Mouse (Mus musculus): ENCODE measurements at regions not wholly inside any gene's neighbourhood (a gene's known extent, or its start where the extent isn't known, plus 50 kb on each side); places are given as distances from the start of the nearest gene placed in this dataset.

- Histone ChIP-seq H3K27me3 (replicated peaks) (no peaks in the 10 kb centered on the region), H3K27ac (ENCODE audit: poor library complexity, severe bottlenecking) (peak overlapping the region; percentile 43; the same call in 1 of the 2 replicates), H3K9me3 (replicated peaks) (no peaks in the 10 kb centered on the region), H3K4me1 (replicated peaks) (no peaks in the 10 kb centered on the region; the same call in 1 of the 2 replicates), H3K36me3 (no peaks in the 10 kb centered on the region), H3K4me2 (no peak overlapping the region), H3K9ac (no peak overlapping the region), H3K4me3 (no peak overlapping the region)
- 59% methylated on average over 5 of the region's 5 CpGs for WGBS
- ATAC-seq (ENCODE audit: insufficient number of reproducible peaks, low FRiP score): no peak
Measured at GRCm38 (mm10) chr10:120665670-120666069, 189.4 kb upstream of the Hmga2 start.

GRCm38 (mm10) chr10:120664419-120664818, 188.2 kb upstream of the Hmga2 start:
- 77% methylated on average over 5 of the region's 5 CpGs for WGBS
- H3K36me3 ChIP-seq: no peaks in the 10 kb centered on the region
- no peak overlapping the region for H3K9ac ChIP-seq
- no peaks in the 10 kb centered on the region for H3K9me3 ChIP-seq (replicated peaks)
- H3K4me2 ChIP-seq: no peak overlapping the region
- no peak overlapping the region for H3K4me3 ChIP-seq
- H3K4me1 ChIP-seq (replicated peaks): no peaks in the 10 kb centered on the region; the same call in 1 of the 2 replicates
- H3K27ac ChIP-seq (ENCODE audit: poor library complexity, severe bottlenecking): no peak overlapping the region
- no peak for ATAC-seq (ENCODE audit: insufficient number of reproducible peaks, low FRiP score)
- H3K27me3 ChIP-seq (replicated peaks): no peaks in the 10 kb centered on the region

DNA sequence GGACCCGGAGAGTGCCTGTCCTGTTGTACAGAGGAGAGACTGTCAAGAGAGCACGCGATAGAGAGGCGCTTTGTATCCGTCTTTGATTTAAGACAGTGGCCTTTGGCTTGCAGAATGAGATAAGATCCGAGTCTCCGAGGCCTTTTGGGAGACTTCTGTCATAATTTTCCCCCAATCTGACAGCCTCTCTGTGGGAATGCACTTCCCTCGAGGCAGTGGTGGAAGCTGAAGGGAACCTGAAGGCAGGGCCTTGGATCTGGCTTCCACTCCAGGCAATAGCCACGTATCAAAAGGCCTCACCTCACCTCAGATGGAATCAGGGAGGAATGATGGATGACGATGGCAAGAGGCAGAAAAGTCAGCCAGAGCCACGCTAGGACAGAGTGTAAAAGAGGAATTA, 187.1 kb upstream of the Hmga2 start:
- Histone ChIP-seq H3K4me3 (no peak overlapping the region), H3K27me3 (replicated peaks) (no peaks in the 10 kb centered on the region), H3K36me3 (no peaks in the 10 kb centered on the region), H3K4me1 (replicated peaks) (no peaks in the 10 kb centered on the region; the same call in 1 of the 2 replicates), H3K9me3 (replicated peaks) (no peaks in the 10 kb centered on the region), H3K4me2 (no peak overlapping the region), H3K27ac (ENCODE audit: poor library complexity, severe bottlenecking) (no peak overlapping the region), H3K9ac (no peak overlapping the region)
- WGBS: 46% methylated on average over 11 of the region's 11 CpGs
- no peak for ATAC-seq (ENCODE audit: insufficient number of reproducible peaks, low FRiP score)

DNA sequence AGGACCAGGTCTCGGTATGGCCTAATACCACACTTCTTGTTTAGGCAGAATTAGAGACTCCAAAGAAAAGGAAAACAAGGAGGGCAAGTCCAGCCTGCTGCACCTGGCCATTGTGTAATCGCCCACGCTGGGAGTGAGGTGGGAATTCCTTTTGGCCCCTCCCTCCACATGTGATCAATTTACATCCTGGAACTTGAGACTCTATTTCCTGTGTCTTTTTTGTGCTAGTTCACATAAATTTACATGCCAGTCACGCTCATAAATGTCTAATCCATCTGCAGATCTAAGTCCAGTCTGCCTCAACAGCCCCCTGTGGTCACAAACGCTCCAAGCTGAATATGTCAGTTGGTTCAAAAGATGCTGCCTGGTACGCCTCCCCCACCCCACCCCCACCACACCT, 184.2 kb upstream of the Hmga2 start:
- H3K4me3 ChIP-seq: no peak overlapping the region
- no peak overlapping the region for H3K27ac ChIP-seq (ENCODE audit: poor library complexity, severe bottlenecking)

DNA sequence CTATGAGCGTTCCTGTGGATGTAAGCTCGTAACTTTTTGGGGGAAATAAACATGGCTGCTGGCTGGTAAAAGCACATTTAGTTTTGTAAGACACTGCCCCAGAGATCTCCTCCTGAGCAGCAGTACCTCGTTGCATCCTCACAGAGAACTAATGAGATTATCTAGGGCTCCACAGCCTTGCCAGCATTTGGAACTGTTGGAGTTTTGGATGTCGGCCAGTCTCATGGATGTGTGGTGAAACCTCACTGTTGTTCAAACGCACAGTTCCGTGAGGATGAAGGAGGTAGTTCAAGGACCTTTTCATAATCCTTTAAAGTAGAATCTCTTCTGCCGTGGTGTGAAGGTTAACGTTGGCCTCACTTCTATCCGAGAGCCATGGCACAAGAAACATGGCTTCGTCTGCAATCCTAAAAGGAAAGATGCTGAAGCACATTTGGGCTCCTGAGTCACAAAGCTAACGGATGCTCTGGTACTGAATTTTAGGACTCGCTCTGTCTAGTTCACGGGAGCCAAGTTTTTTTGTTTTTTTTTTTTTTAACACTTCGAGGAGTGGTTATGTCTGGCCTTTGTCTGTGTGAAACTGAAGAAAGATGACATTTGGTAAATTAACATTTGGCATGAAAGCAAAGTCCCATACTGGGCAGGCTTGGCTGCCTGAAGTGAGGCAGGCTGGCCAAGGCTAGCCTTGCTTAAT, 179.1 kb upstream of the Hmga2 start:
- WGBS: 68% methylated on average over 14 of the region's 14 CpGs
- H3K4me2 ChIP-seq: no peak overlapping the region
- no peak overlapping the region for H3K4me3 ChIP-seq
- H3K9ac ChIP-seq: 0 out of 2 replicates have a peak overlapping the region, but pooled peaks have one; percentile 7
- H3K36me3 ChIP-seq: no peaks in the 10 kb centered on the region
- no peaks in the 10 kb centered on the region; the same call in 1 of the 2 replicates for H3K4me1 ChIP-seq (replicated peaks)
- no peak for ATAC-seq (ENCODE audit: insufficient number of reproducible peaks, low FRiP score)
- no peaks in the 10 kb centered on the region for H3K27me3 ChIP-seq (replicated peaks)
- H3K27ac ChIP-seq (ENCODE audit: poor library complexity, severe bottlenecking): no peak overlapping the region
- H3K9me3 ChIP-seq (replicated peaks): 0 out of 2 replicates have a peak, but pooled peaks cover 1% of the 10 kb centered on the region

More for the DNA sequence above, 184.2 kb upstream of the Hmga2 start:
- no peaks in the 10 kb centered on the region; the same call in 1 of the 2 replicates for H3K4me1 ChIP-seq (replicated peaks)
- H3K9me3 ChIP-seq (replicated peaks): no peaks in the 10 kb centered on the region
- no peak overlapping the region for H3K4me2 ChIP-seq
- no peak for ATAC-seq (ENCODE audit: insufficient number of reproducible peaks, low FRiP score)
- no peaks in the 10 kb centered on the region for H3K36me3 ChIP-seq
- no peaks in the 10 kb centered on the region for H3K27me3 ChIP-seq (replicated peaks)
- no peak overlapping the region for H3K9ac ChIP-seq
- 69% methylated on average over 6 of the region's 6 CpGs for WGBS

GRCm38 (mm10) chr10:120652525-120653215, 176.4 kb upstream of the Hmga2 start:
- no peak overlapping the region for H3K27ac ChIP-seq (ENCODE audit: poor library complexity, severe bottlenecking)

DNA sequence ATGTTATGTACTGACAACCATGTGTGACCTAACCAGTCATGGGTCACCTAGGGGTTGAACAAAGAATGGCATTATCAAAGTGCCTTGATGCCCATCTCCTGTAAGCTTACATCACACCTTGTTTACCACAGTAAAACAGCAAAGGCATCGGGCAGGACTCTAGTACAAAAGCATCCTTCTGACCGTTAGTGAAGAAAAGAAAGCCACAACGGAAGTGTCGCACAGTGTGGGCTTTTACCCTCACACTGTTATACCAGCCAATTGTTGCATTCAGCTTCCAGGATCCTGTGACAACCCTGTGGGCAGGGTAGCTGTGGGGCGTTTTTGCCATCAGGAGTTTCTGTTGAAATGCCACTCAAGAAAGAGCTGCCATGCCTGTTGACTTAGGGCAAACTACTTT, 175.6 kb upstream of the Hmga2 start:
- ATAC-seq (ENCODE audit: insufficient number of reproducible peaks, low FRiP score): no peak
- no peak overlapping the region for H3K4me2 ChIP-seq
- no peak overlapping the region for H3K4me3 ChIP-seq
- H3K9ac ChIP-seq: no peak overlapping the region
- H3K27ac ChIP-seq (ENCODE audit: poor library complexity, severe bottlenecking): no peak overlapping the region
- H3K36me3 ChIP-seq: no peaks in the 10 kb centered on the region
- 0 out of 2 replicates have a peak, but pooled peaks cover 5% of the 10 kb centered on the region for H3K9me3 ChIP-seq (replicated peaks)
- peaks cover 13% of the 10 kb centered on the region for H3K4me1 ChIP-seq (replicated peaks)
- WGBS: 82% methylated on average over 5 of the region's 5 CpGs
- H3K27me3 ChIP-seq (replicated peaks): no peaks in the 10 kb centered on the region

More at GRCm38 (mm10) chr10:120652525-120653215, 176.4 kb upstream of the Hmga2 start:
- no peak overlapping the region for H3K4me2 ChIP-seq
- 0 out of 2 replicates have a peak, but pooled peaks cover 5% of the 10 kb centered on the region for H3K9me3 ChIP-seq (replicated peaks)
- 73% methylated on average over 6 of the region's 6 CpGs for whole genome bisulfite sequencing
- H3K9ac ChIP-seq: no peak overlapping the region
- H3K36me3 ChIP-seq: no peaks in the 10 kb centered on the region
- H3K4me3 ChIP-seq: no peak overlapping the region
- H3K27me3 ChIP-seq (replicated peaks): no peaks in the 10 kb centered on the region
- no peak for ATAC-seq (ENCODE audit: insufficient number of reproducible peaks, low FRiP score)
- peaks cover 5% of the 10 kb centered on the region for H3K4me1 ChIP-seq (replicated peaks)

GRCm38 (mm10) chr10:120650336-120650735, 174.1 kb upstream of the Hmga2 start:
- WGBS: 89% methylated on average over 9 of the region's 9 CpGs
- ATAC-seq (ENCODE audit: insufficient number of reproducible peaks, low FRiP score): no peak
- H3K4me3 ChIP-seq: no peak overlapping the region
- H3K9ac ChIP-seq: no peak overlapping the region
- H3K4me1 ChIP-seq (replicated peaks): peaks cover 17% of the 10 kb centered on the region
- no peak overlapping the region for H3K27ac ChIP-seq (ENCODE audit: poor library complexity, severe bottlenecking)
- no peaks in the 10 kb centered on the region for H3K36me3 ChIP-seq
- H3K27me3 ChIP-seq (replicated peaks): no peaks in the 10 kb centered on the region
- H3K9me3 ChIP-seq (replicated peaks): 0 out of 2 replicates have a peak, but pooled peaks cover 5% of the 10 kb centered on the region
- H3K4me2 ChIP-seq: no peak overlapping the region

DNA sequence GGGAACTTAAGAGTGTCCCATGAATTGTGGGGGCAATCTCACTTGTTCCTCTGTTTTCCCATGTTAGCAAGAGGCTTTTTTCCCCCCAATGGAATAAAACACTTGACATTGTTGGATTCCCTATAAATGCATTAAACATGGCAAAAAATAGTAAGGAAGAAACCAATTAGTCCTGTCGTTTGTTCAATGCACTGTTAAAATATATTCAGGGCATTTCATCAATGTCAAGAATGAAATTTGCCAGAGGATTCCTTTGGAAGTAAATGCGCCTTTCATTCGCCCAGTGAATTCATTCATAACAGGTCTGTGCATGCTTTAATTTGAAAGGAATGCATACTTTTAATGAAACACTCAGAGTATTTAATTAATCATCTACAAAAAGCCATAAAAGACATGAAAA, 172.5 kb upstream of the Hmga2 start:
- WGBS: 67% methylated on average over 3 of the region's 3 CpGs
- H3K4me2 ChIP-seq: no peak overlapping the region
- H3K36me3 ChIP-seq: no peaks in the 10 kb centered on the region
- H3K4me1 ChIP-seq (replicated peaks): peaks cover 17% of the 10 kb centered on the region; the same call in 1 of the 2 replicates
- ATAC-seq (ENCODE audit: insufficient number of reproducible peaks, low FRiP score): no peak
- H3K9me3 ChIP-seq (replicated peaks): 0 out of 2 replicates have a peak, but pooled peaks cover 5% of the 10 kb centered on the region
- no peak overlapping the region for H3K9ac ChIP-seq
- H3K27ac ChIP-seq (ENCODE audit: poor library complexity, severe bottlenecking): no peak overlapping the region
- no peaks in the 10 kb centered on the region for H3K27me3 ChIP-seq (replicated peaks)
- H3K4me3 ChIP-seq: no peak overlapping the region

DNA sequence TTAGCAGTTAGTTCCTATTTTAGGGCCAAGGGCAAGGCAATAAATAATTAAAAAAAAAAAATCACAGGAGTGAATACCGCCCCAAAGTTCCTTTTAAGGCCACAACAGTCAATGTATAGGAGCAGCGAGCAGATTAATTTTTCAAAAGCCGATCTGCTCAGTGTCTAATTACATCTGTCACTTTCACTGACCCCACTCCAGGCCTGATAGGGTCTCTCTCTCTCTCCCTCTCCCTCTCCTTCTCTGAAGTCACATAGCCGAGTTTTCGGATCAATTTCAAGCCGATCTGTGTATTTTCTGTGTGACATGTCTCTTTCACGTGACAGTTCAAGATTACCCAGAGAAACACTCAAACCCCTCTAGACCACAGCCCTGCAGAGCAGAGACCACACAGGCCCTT, 171.8 kb upstream of the Hmga2 start:
- no peak overlapping the region for H3K9ac ChIP-seq
- H3K4me1 ChIP-seq (replicated peaks): peaks cover 17% of the 10 kb centered on the region; the same call in 1 of the 2 replicates
- H3K27me3 ChIP-seq (replicated peaks): no peaks in the 10 kb centered on the region
- peaks cover 5% of the 10 kb centered on the region; the same call in 1 of the 2 replicates for H3K9me3 ChIP-seq (replicated peaks)
- no peak overlapping the region for H3K4me3 ChIP-seq
- 51% methylated on average over 7 of the region's 7 CpGs for WGBS
- no peak for ATAC-seq (ENCODE audit: insufficient number of reproducible peaks, low FRiP score)
- H3K4me2 ChIP-seq: no peak overlapping the region
- H3K36me3 ChIP-seq: no peaks in the 10 kb centered on the region
- no peak overlapping the region for H3K27ac ChIP-seq (ENCODE audit: poor library complexity, severe bottlenecking)

- Histone ChIP-seq H3K27me3 (replicated peaks) (no peaks in the 10 kb centered on the region), H3K9ac (peak overlapping the region; percentile 30; the same call in 1 of the 2 replicates), H3K4me3 (no peak overlapping the region), H3K36me3 (no peaks in the 10 kb centered on the region), H3K9me3 (replicated peaks) (peaks cover 5% of the 10 kb centered on the region; the same call in 1 of the 2 replicates), H3K4me1 (replicated peaks) (peaks cover 17% of the 10 kb centered on the region; the same call in 1 of the 2 replicates), H3K4me2 (peak overlapping the region; percentile 62), H3K27ac (ENCODE audit: poor library complexity, severe bottlenecking) (no peak overlapping the region)
- no peak for ATAC-seq (ENCODE audit: insufficient number of reproducible peaks, low FRiP score)
- 47% methylated on average over 3 of the region's 3 CpGs for WGBS
Measured at GRCm38 (mm10) chr10:120647323-120647722, 171.1 kb upstream of the Hmga2 start.
